Mouse (Mus musculus) liver, embryonic 14.5 days (tissue): ENCODE results near the gene Fkbp2. TPM values are rescaled to one million over a fixed set of nuclear protein-coding genes. Genes with fewer than 3 reads are reported as not detected.
A peak's percentile ranks its signal among the peaks of the same experiment; 100 is the strongest.

Experiments
- ATAC-seq: fragments of 200-750 bp; cut with Nextera tagmentation; 2 replicates; pipeline ENCODE4 v1.8.0; 2017; ENCODE audit warnings: moderate number of reproducible peaks, mild to moderate bottlenecking, moderate library complexity; ENCODE audit not compliant: insufficient read depth
- DNase-seq, 3 experiments: peaks; one replicate each; pipeline ENCODE4 v3.0.0-alpha.2; 2012 to 2013; ENCODE audit warnings: low read depth in 3 of 3, low spot score in 3 of 3
- H3K27ac ChIP-seq: fragments of 300-500 bp; sonication (generic); 2 replicates; pipeline ENCODE4 v1.5.1; 2014; ENCODE audit warnings: moderate library complexity, mild to moderate bottlenecking, control low read depth, inconsistent platforms
- H3K27me3 ChIP-seq: fragments of 300-500 bp; sonication (generic); 2 replicates; pipeline ENCODE4 v1.6.1; 2014; ENCODE audit warnings: mild to moderate bottlenecking, low read length, moderate library complexity; ENCODE audit not compliant: control insufficient read depth, insufficient read depth
- H3K36me3 ChIP-seq: fragments of 300-500 bp; sonication (generic); replicated peaks from 2 replicates; pipeline ENCODE4 v1.6.1; 2014; ENCODE audit warnings: low read depth; ENCODE audit not compliant: control insufficient read depth, insufficient read depth
- H3K4me1 ChIP-seq, 2 experiments: fragments of 200-500 bp in 1 of 2; fragments of 300-500 bp in 1 of 2; sonication (generic) in 1 of 2; replicated peaks; 2 replicates each; pipeline ENCODE4 v1.6.1; 2012 to 2014; ENCODE audit warnings: antibody characterized with exemption in 1 of 2, inconsistent platforms in 1 of 2, low read length in 1 of 2; ENCODE audit not compliant: control insufficient read depth in 2 of 2, insufficient read depth in 2 of 2
- H3K4me2 ChIP-seq: fragments of 300-500 bp; sonication (generic); 2 replicates; pipeline ENCODE4 v1.6.1; 2014; ENCODE audit warnings: low read depth, mild to moderate bottlenecking, control low read depth, moderate library complexity
- H3K4me3 ChIP-seq, 2 experiments: fragments of 200-500 bp in 1 of 2; fragments of 300-500 bp in 1 of 2; sonication (generic) in 1 of 2; 2 replicates each; pipeline ENCODE4 v1.5.1; 2012 to 2014; ENCODE audit warnings: low read depth in 2 of 2, low read length in 2 of 2, mild to moderate bottlenecking in 2 of 2, control low read depth in 1 of 2, inconsistent platforms in 1 of 2, moderate library complexity in 1 of 2; ENCODE audit not compliant: insufficient read depth in 1 of 2
- H3K9ac ChIP-seq: fragments of 300-500 bp; sonication (generic); replicated peaks from 2 replicates; pipeline ENCODE4 v1.6.1; 2014; ENCODE audit warnings: mild to moderate bottlenecking, control low read depth, moderate library complexity
- H3K9me3 ChIP-seq: fragments of 300-500 bp; sonication (generic); 2 replicates; pipeline ENCODE4 v1.6.1; 2016; ENCODE audit warnings: low read length, mixed read lengths; ENCODE audit not compliant: control insufficient read depth
- CTCF ChIP-seq: IDR thresholded peaks from 2 replicates; pipeline ENCODE4 v1.5.1; 2016; ENCODE audit warnings: antibody characterized with exemption, low read depth, control low read depth
- EP300 ChIP-seq: IDR thresholded peaks from 2 replicates; pipeline ENCODE4 v1.6.1; 2016; ENCODE audit warnings: antibody characterized with exemption, low read depth
- whole genome bisulfite sequencing: fragments of 180-500 bp; shearing (Covaris S2); extraction: QIAGEN DNeasy Blood & Tissue Kit; methylation state at CpG from one replicate; pipeline ENCODE4 v1.1.7; 2014; ENCODE audit not compliant: insufficient replicate concordance; 5-methylcytosine and 5-hydroxymethylcytosine counted together
- polyA plus RNA-seq, 2 experiments: library from polyadenylated mRNA; depleted of rRNA in 1 of 2; stranded (reverse) in 1 of 2; unstranded in 1 of 2; fragments of >200 nt; fragmentation: Nextera tagmentation in 1 of 2; extraction: Ambion mirVana in 1 of 2; gene quantifications; 2 replicates each; pipeline versions ENCODE4 v1.2.1 to v1.2.3; 2012 to 2014

The Fkbp2 gene
- polyA plus RNA-seq, 2 experiments = 46.1 to 65.7 TPM

- WGBS = 59% methylated on average over 9 of the region's 9 CpGs
- Histone ChIP-seq H3K4me1 (peaks cover 13 to 19% of the 10 kb centered on the region in 2 experiments), H3K27me3 (no peaks in the 10 kb centered on the region), H3K36me3 (no peaks in the 10 kb centered on the region), H3K9ac (no peak overlapping the region), H3K4me2 (no peak overlapping the region), H3K4me3 (no peak overlapping the region), H3K9me3 (no peaks in the 10 kb centered on the region), H3K27ac (no peak overlapping the region)
- DNase-seq = no peak
- TF ChIP-seq CTCF = peak; percentile 79
- TF ChIP-seq EP300 = no peak
- no peak for ATAC-seq
Observed at GRCm38 (mm10) chr19:6954046-6954445, 26.3 kb downstream of the Fkbp2 start.

DNA sequence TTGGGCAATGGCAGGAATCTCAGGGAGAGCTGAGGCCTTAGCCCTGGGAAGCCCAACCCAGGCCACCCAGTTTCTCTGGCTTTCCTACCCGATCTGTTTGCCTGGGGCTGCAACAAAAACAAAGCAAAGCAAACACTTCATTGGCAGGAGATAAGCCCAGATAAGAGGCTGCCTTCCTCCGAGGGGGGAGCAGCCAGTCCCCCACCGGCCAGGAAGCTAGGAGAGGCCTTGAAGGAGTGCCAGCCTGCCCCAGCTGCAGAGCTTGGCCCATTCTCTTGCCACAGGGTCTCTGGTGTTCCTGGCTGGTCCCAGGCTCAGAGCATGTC lies 27.6 kb downstream of the Fkbp2 start:
- DNase-seq (no peak), ATAC-seq (no peak; the same call in 1 of the 2 replicates)
- Histone ChIP-seq H3K9me3 (no peaks in the 10 kb centered on the region), H3K9ac (peak overlapping the region; percentile 78), H3K4me2 (peak overlapping the region; percentile 96), H3K36me3 (no peaks in the 10 kb centered on the region), H3K4me1 (peaks cover 13 to 19% of the 10 kb centered on the region in 2 experiments), H3K27me3 (no peaks in the 10 kb centered on the region), H3K4me3 (peak overlapping the region; percentile 70 to 87), H3K27ac (peak overlapping the region; percentile 86; the same call in 1 of the 2 replicates)
- TF ChIP-seq CTCF (no peak), EP300 (no peak)
- 0% methylated on average over 3 of the region's 3 CpGs for WGBS

DNA sequence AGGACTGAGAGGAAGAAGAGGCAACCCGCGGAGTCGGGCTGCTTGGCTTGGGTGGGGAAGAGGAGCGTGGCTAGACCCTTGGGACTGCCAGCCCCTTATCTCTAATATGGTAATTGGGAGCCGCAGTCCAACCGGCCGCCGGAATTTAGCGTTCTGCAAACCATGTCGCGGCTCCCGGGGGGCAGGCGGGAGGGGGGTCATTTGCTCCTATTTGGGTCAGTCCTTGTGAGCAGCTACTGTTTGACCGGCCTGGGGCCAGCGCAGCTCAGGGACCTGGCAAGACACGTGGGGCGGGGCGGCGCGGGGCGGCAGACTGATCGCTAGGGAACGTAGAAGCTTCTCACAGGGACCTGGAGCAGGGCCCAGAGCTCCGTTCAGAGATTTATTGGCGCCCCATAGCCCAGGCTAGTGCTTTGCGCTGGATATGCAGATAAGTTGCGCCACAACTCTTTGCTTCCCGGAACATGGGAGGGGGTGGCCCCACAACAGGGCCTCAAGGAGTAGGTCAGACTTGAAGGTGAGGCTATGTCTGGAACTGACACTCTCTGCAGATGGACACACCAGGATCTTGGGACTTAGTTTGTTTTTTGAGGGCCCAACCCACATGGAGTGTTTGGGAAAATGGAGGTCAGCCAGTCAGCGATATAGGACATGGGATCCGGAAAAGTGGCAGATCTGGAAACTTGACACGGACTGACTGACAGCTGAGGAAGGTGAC lies 28.1 kb downstream of the Fkbp2 start:
- DNase-seq = no peak
- H3K4me1 ChIP-seq = peaks cover 13 to 19% of the 10 kb centered on the region in 2 experiments
- TF ChIP-seq CTCF (no peak), EP300 (no peak)
- peak overlapping the region; percentile 70 to 87 for H3K4me3 ChIP-seq
- H3K27ac ChIP-seq = peak overlapping the region; percentile 86
- peak; percentile 36 for ATAC-seq
- H3K4me2 ChIP-seq = peak overlapping the region; percentile 96
- H3K27me3 ChIP-seq = no peaks in the 10 kb centered on the region
- H3K9ac ChIP-seq = peak overlapping the region; percentile 78
- WGBS = 2% methylated on average over 31 of the region's 31 CpGs
- no peaks in the 10 kb centered on the region for H3K9me3 ChIP-seq
- no peaks in the 10 kb centered on the region for H3K36me3 ChIP-seq

DNA sequence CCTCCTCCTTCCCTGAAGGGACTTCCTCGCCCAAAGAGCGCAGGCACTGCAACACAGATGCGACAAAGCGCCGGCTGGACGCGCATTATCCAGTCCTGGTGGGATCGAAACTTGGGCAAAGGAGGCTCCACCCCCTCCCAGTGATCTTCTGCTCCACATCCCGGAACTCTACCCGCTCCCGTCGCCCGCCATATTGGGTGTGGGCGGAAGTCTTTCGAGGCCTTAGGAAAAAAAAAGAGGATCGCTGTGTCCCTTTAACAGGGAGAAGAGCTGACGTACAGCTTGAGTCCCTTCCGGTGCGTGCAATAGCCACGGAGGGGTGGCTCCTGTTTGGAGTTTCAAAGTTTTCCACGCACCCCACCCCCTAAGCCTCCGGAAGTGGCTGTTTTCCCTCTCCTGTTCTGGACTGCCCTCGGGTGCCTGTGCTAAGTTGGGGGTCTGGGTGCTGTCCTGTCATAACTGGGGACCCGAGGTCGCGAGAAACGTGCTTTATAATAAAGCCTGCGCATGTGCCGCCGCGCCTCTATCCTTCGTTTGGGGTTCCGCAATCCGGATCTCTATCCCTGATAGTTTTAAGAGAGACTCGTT lies 28.8 kb downstream of the Fkbp2 start:
- Histone ChIP-seq H3K36me3 (no peaks in the 10 kb centered on the region), H3K27me3 (no peaks in the 10 kb centered on the region), H3K9me3 (no peaks in the 10 kb centered on the region), H3K9ac (peak overlapping the region; percentile 78), H3K4me3 (peak overlapping the region; percentile 70 to 87), H3K4me1 (peaks cover 13 to 19% of the 10 kb centered on the region in 2 experiments), H3K27ac (peak overlapping the region; percentile 86), H3K4me2 (peak overlapping the region; percentile 96)
- TF ChIP-seq CTCF (no peak), EP300 (0 out of 2 replicates have a peak, but pooled peaks have one; percentile 22)
- WGBS = under 1% methylated on average over 35 of the region's 35 CpGs
- DNase-seq (peak; percentile 76 to 81 (median 77)), ATAC-seq (peak; percentile 77)

DNA sequence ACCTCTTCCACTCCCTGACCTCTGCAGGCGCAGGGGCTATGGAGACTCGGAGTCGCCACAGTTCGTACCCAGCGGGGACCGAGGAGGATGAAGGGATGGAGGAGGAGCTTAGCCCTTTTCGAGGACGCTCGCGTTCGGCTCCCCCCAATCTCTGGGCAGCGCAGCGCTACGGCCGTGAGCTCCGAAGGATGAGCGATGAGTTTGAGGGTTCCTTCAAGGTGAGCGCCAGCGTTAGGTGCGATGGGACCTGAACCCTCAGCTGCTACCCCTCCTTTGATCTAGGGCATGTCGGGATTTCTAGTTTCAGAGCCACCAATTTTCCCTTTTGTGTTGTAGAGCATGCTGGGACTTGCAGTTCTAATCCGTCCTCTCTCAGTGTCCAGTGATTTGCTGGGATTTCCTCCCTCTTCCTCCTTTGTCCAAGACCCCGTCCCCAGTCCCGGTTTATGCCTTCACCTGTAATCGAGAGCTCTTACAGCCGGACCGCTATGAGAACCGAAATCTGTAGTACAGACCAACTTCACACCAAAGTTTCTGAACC lies 29.6 kb downstream of the Fkbp2 start:
- under 1% methylated on average over 28 of the region's 28 CpGs for WGBS
- peak; percentile 13; the same call in 1 of the 2 replicates for ATAC-seq

More for the DNA sequence above, 29.6 kb downstream of the Fkbp2 start:
- H3K4me1 ChIP-seq = peaks cover 13 to 19% of the 10 kb centered on the region in 2 experiments
- peak overlapping the region; percentile 70 to 87 for H3K4me3 ChIP-seq
- H3K27me3 ChIP-seq = no peaks in the 10 kb centered on the region
- DNase-seq = no peak
- H3K9me3 ChIP-seq = no peaks in the 10 kb centered on the region
- H3K4me2 ChIP-seq = peak overlapping the region; percentile 96
- no peaks in the 10 kb centered on the region for H3K36me3 ChIP-seq
- peak overlapping the region; percentile 78 for H3K9ac ChIP-seq
- no peak for TF ChIP-seq EP300
- no peak for TF ChIP-seq CTCF
- peak overlapping the region; percentile 86 for H3K27ac ChIP-seq
